Mouse (Mus musculus) liver, embryonic 15.5 days (tissue): ENCODE measurements around the gene Neu3. TPM values are rescaled to one million over a fixed set of nuclear protein-coding genes. Genes with fewer than 3 reads are reported as not detected.
A peak's percentile ranks its signal among the peaks of the same experiment; 100 is the strongest.
"Not testable (repeated sequence)": the region's sequence is repeated elsewhere in the genome, so short reads cannot be mapped to it uniquely, and the experiment has no call there.

Experiments used
- ATAC-seq: fragments of 200-750 bp; cut with Nextera tagmentation; 2 replicates; pipeline ENCODE4 v1.8.0; 2017; ENCODE audit warnings: moderate number of reproducible peaks, mild to moderate bottlenecking, moderate library complexity; ENCODE audit not compliant: insufficient read depth
- H3K27ac ChIP-seq: fragments of 300-500 bp; sonication (generic); replicated peaks from 2 replicates; pipeline ENCODE4 v1.5.1; 2015; ENCODE audit warnings: mild to moderate bottlenecking, inconsistent platforms
- H3K27me3 ChIP-seq: fragments of 300-500 bp; sonication (generic); 2 replicates; pipeline ENCODE4 v1.6.1; 2015; ENCODE audit warnings: mild to moderate bottlenecking, inconsistent platforms
- H3K36me3 ChIP-seq: fragments of 300-500 bp; sonication (generic); replicated peaks from 2 replicates; pipeline ENCODE4 v1.6.1; 2015; ENCODE audit warnings: moderate library complexity, mild to moderate bottlenecking, inconsistent platforms
- H3K4me1 ChIP-seq: fragments of 300-500 bp; sonication (generic); replicated peaks from 2 replicates; pipeline ENCODE4 v1.6.1; 2015; ENCODE audit warnings: inconsistent platforms
- H3K4me2 ChIP-seq: fragments of 300-500 bp; sonication (generic); 2 replicates; pipeline ENCODE4 v1.6.1; 2015; ENCODE audit warnings: moderate library complexity, mild to moderate bottlenecking, inconsistent platforms
- H3K4me3 ChIP-seq: fragments of 300-500 bp; sonication (generic); replicated peaks from 2 replicates; pipeline ENCODE4 v1.5.1; 2015; ENCODE audit warnings: mild to moderate bottlenecking, inconsistent platforms
- H3K9ac ChIP-seq: fragments of 300-500 bp; sonication (generic); 2 replicates; pipeline ENCODE4 v1.6.1; 2015; ENCODE audit warnings: moderate library complexity, mild to moderate bottlenecking, inconsistent platforms
- H3K9me3 ChIP-seq: fragments of 300-500 bp; sonication (generic); replicated peaks from 2 replicates; pipeline ENCODE4 v1.6.1; 2016; ENCODE audit warnings: inconsistent platforms
- WGBS: fragments of 180-500 bp; shearing (Covaris S2); methylation state at CpG from one replicate; pipeline ENCODE4 v1.1.7; 2015; ENCODE audit warnings: mixed read lengths; ENCODE audit not compliant: insufficient replicate concordance; 5-methylcytosine and 5-hydroxymethylcytosine counted together
- polyA plus RNA-seq: library from polyadenylated mRNA; unstranded; fragments of >200 nt; fragmentation: Nextera tagmentation; extraction: Ambion mirVana; gene quantifications from 2 replicates; pipeline ENCODE4 v1.2.1, GENCODE M21; 2015

Gene Neu3
- polyA plus RNA-seq, 1 experiment from 2014 or later = 4.9 TPM

- ATAC-seq = no peak
- 72% methylated on average over 2 of the region's 2 CpGs for WGBS
- H3K4me1 ChIP-seq = peaks cover 15% of the 10 kb centered on the region
- no peak overlapping the region for H3K27ac ChIP-seq
- H3K9me3 ChIP-seq = no peaks in the 10 kb centered on the region
- H3K4me2 ChIP-seq = no peak overlapping the region
- no peak overlapping the region for H3K4me3 ChIP-seq
- H3K9ac ChIP-seq = no peak overlapping the region
- no peaks in the 10 kb centered on the region for H3K27me3 ChIP-seq
- peaks cover 25% of the 10 kb centered on the region for H3K36me3 ChIP-seq
Measured at GRCm38 (mm10) chr7:99833846-99834222, 5.6 kb upstream of the Neu3 start.

DNA sequence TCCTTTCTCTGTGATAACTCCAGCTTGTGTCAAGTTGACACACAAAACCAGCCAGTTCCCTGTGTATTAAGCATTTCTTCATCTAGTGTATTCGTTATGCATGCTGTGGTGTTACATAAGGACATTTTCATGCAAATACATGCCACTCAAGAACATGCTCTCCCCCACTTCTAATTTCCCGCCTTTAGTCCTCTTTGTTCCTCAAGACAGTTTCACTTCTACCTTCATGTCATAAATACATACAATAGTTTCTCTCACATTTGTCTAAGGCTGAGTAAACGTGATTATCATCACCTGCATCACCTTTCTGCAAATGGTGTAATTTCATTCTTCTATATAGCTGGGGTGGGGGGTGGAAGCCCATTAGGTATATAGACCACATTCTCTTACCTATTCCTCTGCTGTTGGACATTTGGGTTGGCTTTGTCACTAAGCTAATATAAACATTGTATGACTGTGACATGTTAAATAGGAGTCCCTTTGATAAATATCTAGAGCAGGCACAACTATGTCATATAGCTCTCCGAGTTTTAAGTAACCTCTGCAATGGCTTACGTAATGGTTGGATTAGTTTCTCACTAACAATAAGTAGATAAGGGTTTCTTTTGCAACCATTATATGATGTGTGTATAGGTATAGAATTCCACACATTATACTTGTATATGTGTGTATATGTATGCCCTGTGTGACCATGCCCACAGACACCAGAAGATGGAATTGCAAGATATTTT is 5.1 kb upstream of the Neu3 start:
- Histone ChIP-seq H3K9ac (no peak overlapping the region), H3K9me3 (no peaks in the 10 kb centered on the region), H3K4me3 (no peak overlapping the region), H3K4me2 (no peak overlapping the region), H3K4me1 (peaks cover 16% of the 10 kb centered on the region), H3K27ac (no peak overlapping the region), H3K27me3 (no peaks in the 10 kb centered on the region), H3K36me3 (peaks cover 20% of the 10 kb centered on the region)
- ATAC-seq = no peak
- WGBS = 61% methylated on average over 5 of the region's 5 CpGs

- Histone ChIP-seq H3K4me3 (peak overlapping the region; percentile 74), H3K36me3 (peaks cover 20% of the 10 kb centered on the region), H3K9ac (peak overlapping the region; percentile 52), H3K9me3 (no peaks in the 10 kb centered on the region), H3K4me1 (peaks cover 60% of the 10 kb centered on the region), H3K27me3 (no peaks in the 10 kb centered on the region), H3K4me2 (peak overlapping the region; percentile 77), H3K27ac (peak overlapping the region; percentile 94)
- 69% methylated on average over 6 of the region's 6 CpGs for WGBS
- ATAC-seq = no peak
Measured at GRCm38 (mm10) chr7:99826096-99826495, 2.1 kb downstream of the Neu3 start.

DNA sequence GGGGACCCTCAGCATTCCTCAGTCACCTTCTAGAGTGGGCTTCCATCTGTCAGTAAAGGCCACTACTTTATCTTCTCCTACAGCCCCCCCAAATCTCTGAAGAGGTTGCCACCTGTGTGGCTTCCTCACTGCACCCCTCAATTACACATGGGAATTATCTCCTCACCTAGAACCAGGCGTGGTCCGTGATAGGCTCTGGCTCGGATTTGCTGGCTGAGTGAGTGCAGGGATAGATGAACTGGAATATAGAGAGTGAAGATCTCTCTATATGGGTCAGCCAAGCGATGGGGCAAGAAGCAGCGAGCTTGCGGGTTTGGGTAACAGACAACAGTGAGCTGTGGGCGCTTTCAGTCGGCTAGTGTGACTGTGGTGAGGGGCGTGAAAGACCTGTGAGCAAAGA is 2.7 kb downstream of the Neu3 start:
- no peak for ATAC-seq

DNA sequence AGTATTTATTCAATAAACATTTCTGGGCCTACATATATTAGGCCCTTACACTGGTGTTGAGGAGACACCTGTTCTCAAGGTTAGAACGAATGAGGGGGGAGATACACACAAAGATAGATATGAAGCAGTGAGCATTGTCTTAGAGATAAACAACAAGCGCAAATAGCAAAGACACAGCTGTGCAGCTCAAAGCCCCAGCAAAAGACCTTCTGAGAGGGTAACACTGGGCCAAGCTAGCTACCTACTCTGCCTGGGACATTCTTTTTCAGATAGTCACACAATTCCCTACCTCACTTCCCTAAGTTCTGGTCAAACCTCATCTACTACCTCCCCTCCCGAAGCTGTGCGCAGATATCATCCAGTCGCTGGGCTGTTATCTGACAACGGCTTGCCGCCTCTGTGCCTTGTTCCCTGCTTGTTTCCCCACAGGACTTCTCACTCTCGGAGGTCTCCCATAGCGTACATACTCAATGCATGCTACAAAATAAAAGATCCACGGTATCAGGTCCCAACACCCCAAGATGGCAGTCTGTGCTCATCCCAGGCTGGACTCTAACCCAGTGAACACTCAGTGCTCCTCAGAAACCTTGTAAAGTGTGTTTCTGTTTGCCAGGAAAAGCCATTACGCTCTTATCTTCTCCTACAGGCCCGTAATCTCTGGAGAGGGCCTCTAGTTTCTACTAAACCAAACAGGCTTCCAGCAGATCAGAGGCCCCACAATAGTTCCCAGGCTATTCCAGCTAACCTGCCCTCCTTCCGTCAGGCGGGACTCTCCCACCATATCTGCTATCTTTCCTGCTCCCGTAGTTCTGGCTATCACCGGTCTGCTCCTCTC is 3.4 kb downstream of the Neu3 start:
- WGBS = 13% methylated on average over 16 of the region's 16 CpGs
- peaks cover 60% of the 10 kb centered on the region for H3K4me1 ChIP-seq
- peak; percentile 71 for ATAC-seq
- H3K4me2 ChIP-seq = peak overlapping the region; percentile 77
- H3K4me3 ChIP-seq = peak overlapping the region; percentile 74
- H3K27ac ChIP-seq = peak overlapping the region; percentile 94
- H3K9ac ChIP-seq = peak overlapping the region; percentile 52
- no peaks in the 10 kb centered on the region for H3K27me3 ChIP-seq
- peaks cover 20% of the 10 kb centered on the region for H3K36me3 ChIP-seq
- H3K9me3 ChIP-seq = no peaks in the 10 kb centered on the region

More for the DNA sequence above, 2.7 kb downstream of the Neu3 start:
- H3K4me2 ChIP-seq = peak overlapping the region; percentile 77
- peaks cover 60% of the 10 kb centered on the region for H3K4me1 ChIP-seq
- H3K27me3 ChIP-seq = no peaks in the 10 kb centered on the region
- peaks cover 20% of the 10 kb centered on the region for H3K36me3 ChIP-seq
- H3K4me3 ChIP-seq = peak overlapping the region; percentile 74
- 57% methylated on average over 9 of the region's 9 CpGs for WGBS
- H3K27ac ChIP-seq = peak overlapping the region; percentile 94
- H3K9me3 ChIP-seq = no peaks in the 10 kb centered on the region
- H3K9ac ChIP-seq = peak overlapping the region; percentile 52

- Histone ChIP-seq H3K4me2 (peak overlapping the region; percentile 62), H3K9ac (peak overlapping the region; percentile 57; the same call in 1 of the 2 replicates), H3K4me3 (0 out of 2 replicates have a peak overlapping the region, but pooled peaks have one; percentile 6), H3K4me1 (peaks cover 58% of the 10 kb centered on the region), H3K27ac (peak overlapping the region; percentile 87), H3K27me3 (no peaks in the 10 kb centered on the region), H3K9me3 (no peaks in the 10 kb centered on the region), H3K36me3 (peaks cover 24% of the 10 kb centered on the region)
- WGBS = 67% methylated on average over 10 of the region's 10 CpGs
- no peak for ATAC-seq
Measured at GRCm38 (mm10) chr7:99823045-99823663, 5.1 kb downstream of the Neu3 start.

GRCm38 (mm10) chr7:99822426-99822825 is 5.8 kb downstream of the Neu3 start:
- Histone ChIP-seq H3K36me3 (peaks cover 25% of the 10 kb centered on the region), H3K4me3 (peak overlapping the region; percentile 22), H3K27ac (peak overlapping the region; percentile 87), H3K4me1 (peaks cover 61% of the 10 kb centered on the region), H3K4me2 (peak overlapping the region; percentile 62), H3K27me3 (no peaks in the 10 kb centered on the region), H3K9ac (peak overlapping the region; percentile 57), H3K9me3 (no peaks in the 10 kb centered on the region)
- WGBS = 28% methylated on average over 5 of the region's 5 CpGs
- peak; percentile 66 for ATAC-seq

DNA sequence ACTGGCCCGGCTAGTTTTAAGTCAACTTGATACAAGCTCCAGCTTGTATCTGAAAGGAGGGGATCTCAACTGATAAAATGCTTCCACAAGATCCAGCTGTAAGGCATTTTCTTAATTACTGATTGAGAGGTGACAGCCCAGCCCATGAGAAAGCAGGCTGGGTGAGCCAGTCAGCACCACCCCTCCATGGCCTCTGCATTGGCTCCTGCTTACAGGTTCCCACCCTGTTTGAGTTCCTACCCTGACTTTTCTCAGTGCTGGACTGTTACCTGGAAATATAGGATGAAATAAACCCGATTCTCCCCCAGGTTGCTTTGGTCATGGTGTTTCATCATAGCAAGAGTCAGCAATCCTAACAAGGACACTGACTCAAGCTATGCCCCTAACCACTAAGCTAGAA is 6.3 kb downstream of the Neu3 start:
- Histone ChIP-seq H3K9ac (peak overlapping the region; percentile 57; the same call in 1 of the 2 replicates), H3K27me3 (no peaks in the 10 kb centered on the region), H3K9me3 (no peaks in the 10 kb centered on the region), H3K4me3 (peak overlapping the region; percentile 22), H3K27ac (peak overlapping the region; percentile 87), H3K4me1 (peaks cover 61% of the 10 kb centered on the region), H3K36me3 (peaks cover 29% of the 10 kb centered on the region), H3K4me2 (peak overlapping the region; percentile 62)
- ATAC-seq = peak; percentile 63
- 51% methylated on average over 2 of the region's 2 CpGs for WGBS

DNA sequence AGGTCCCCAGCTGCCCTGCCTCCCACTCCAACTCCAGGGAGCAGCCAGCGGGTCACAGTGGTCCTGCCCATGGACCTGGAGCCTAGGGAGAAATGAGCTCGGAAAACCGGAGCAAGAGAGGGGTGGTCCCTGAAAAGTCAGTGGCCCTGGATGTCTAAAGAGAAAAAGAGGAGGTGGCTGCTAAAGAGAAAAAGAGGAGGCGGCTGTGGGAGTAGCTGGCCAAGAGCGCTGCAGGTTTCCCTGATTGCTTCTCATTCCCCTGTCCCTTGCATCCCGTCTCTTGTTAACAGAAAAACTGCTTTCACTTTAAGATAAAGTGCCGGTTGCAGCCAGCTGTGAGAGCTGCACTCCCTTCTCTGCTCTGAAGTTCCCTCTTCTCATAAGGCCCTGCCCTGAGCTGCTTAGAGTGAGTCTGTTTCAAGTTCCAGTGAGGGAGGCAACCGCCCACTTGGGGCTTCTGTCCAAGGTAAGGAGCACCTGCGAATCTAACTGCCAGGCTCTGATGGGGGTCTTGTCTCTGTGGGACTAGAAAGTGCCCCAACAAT is 10.0 kb downstream of the Neu3 start:
- H3K9me3 ChIP-seq, ATAC-seq, H3K27me3 ChIP-seq, H3K9ac ChIP-seq, H3K4me3 ChIP-seq: not testable (repeated sequence)
- peaks cover 51% of the 10 kb centered on the region for H3K36me3 ChIP-seq
- H3K4me1 ChIP-seq = peaks cover 26% of the 10 kb centered on the region
- peak overlapping the region; percentile 53; the same call in 1 of the 2 replicates for H3K27ac ChIP-seq
- 22% methylated on average over 9 of the region's 9 CpGs for WGBS
- H3K4me2 ChIP-seq = peak overlapping the region; percentile 42

GRCm38 (mm10) chr7:99813394-99813793 is 14.8 kb downstream of the Neu3 start:
- no peak overlapping the region for H3K9ac ChIP-seq
- no peak overlapping the region for H3K27ac ChIP-seq
- H3K9me3 ChIP-seq = no peaks in the 10 kb centered on the region
- no peak for ATAC-seq
- H3K4me2 ChIP-seq = no peak overlapping the region
- H3K4me1 ChIP-seq = peaks cover 14% of the 10 kb centered on the region
- no peak overlapping the region for H3K4me3 ChIP-seq
- WGBS = 83% methylated on average over 11 of the region's 11 CpGs
- peaks cover 60% of the 10 kb centered on the region for H3K36me3 ChIP-seq
- H3K27me3 ChIP-seq = no peaks in the 10 kb centered on the region
